Mouse (Mus musculus) midbrain, embryonic 11.5 days (tissue): ENCODE results near the gene Il20rb. TPM values are rescaled to one million over a fixed set of nuclear protein-coding genes. Genes with fewer than 3 reads are reported as not detected.

Source experiments
- ATAC-seq: fragments of 200-750 bp; cut with Nextera tagmentation; 2 replicates; pipeline ENCODE4 v1.8.0; 2017; ENCODE audit warnings: moderate TSS enrichment, moderate library complexity; ENCODE audit not compliant: low FRiP score
- DNase-seq: peaks from one replicate; pipeline ENCODE4 v3.0.0; 2015; ENCODE audit warnings: low spot score; ENCODE audit errors: missing footprints
- H3K27ac ChIP-seq: fragments of 300-500 bp; sonication (generic); 2 replicates; pipeline ENCODE4 v1.5.1; 2014; ENCODE audit warnings: low read depth, low read length
- H3K27me3 ChIP-seq: fragments of 300-500 bp; sonication (generic); 2 replicates; pipeline ENCODE4 v1.6.1; 2014; ENCODE audit warnings: mild to moderate bottlenecking, low read length, moderate library complexity, mixed read lengths; ENCODE audit not compliant: control insufficient read depth, insufficient read depth
- H3K36me3 ChIP-seq: fragments of 300-500 bp; sonication (generic); 2 replicates; pipeline ENCODE4 v1.6.1; 2014; ENCODE audit warnings: mild to moderate bottlenecking, low read length, moderate library complexity, mixed read lengths; ENCODE audit not compliant: control insufficient read depth, insufficient read depth
- H3K4me1 ChIP-seq: fragments of 300-500 bp; sonication (generic); 2 replicates; pipeline ENCODE4 v1.6.1; 2014; ENCODE audit warnings: low read length; ENCODE audit not compliant: control insufficient read depth, insufficient read depth
- H3K4me2 ChIP-seq: fragments of 300-500 bp; sonication (generic); 2 replicates; pipeline ENCODE4 v1.6.1; 2014; ENCODE audit warnings: mild to moderate bottlenecking, moderate library complexity
- H3K4me3 ChIP-seq: fragments of 300-500 bp; sonication (generic); 2 replicates; pipeline ENCODE4 v1.5.1; 2014; ENCODE audit warnings: low read depth, low read length
- H3K9ac ChIP-seq: fragments of 300-500 bp; sonication (generic); 2 replicates; pipeline ENCODE4 v1.6.1; 2014; ENCODE audit warnings: low read length
- H3K9me3 ChIP-seq: fragments of 300-500 bp; sonication (generic); 2 replicates; pipeline ENCODE4 v1.6.1; 2016; ENCODE audit warnings: low read length; ENCODE audit not compliant: control insufficient read depth
- WGBS: fragments of 180-500 bp; shearing (Covaris S2); extraction: QIAGEN DNeasy Blood & Tissue Kit; methylation state at CpG from one replicate; pipeline ENCODE4 v1.1.7; 2014; 5-methylcytosine and 5-hydroxymethylcytosine counted together
- polyA plus RNA-seq: library from polyadenylated mRNA; unstranded; fragments of >200 nt; fragmentation: Nextera tagmentation; extraction: Ambion mirVana; gene quantifications from 2 replicates; pipeline ENCODE4 v1.2.1, GENCODE M21; 2014

Il20rb gene
- polyA plus RNA-seq, 1 experiment from 2014 or later = 1.2 TPM

DNA sequence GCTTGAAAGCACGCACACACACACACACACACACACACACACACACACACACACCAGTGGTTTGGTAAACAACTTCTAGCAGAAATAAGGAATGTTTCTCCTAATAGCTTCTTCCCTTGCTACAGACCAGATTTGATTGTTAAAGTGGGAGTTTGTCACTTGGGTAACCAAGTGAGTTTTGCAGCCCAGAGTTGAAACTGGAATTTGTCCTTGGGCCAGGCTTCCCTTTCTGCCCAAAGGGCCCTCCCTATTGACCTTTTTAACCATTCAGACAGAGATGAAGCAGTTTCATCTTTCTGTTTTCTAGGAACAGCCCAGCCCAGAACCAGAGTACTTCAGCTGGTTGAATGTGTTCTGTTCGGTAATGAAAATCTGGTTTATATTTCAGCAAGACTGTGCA lies 55.7 kb downstream of the Il20rb start:
- ATAC-seq = no peak
- H3K27me3 ChIP-seq = no peaks in the 10 kb centered on the region
- no peak overlapping the region for H3K27ac ChIP-seq
- no peaks in the 10 kb centered on the region for H3K4me1 ChIP-seq
- H3K4me3 ChIP-seq = no peak overlapping the region
- no peak overlapping the region for H3K9ac ChIP-seq
- peak; percentile 14 for DNase-seq
- H3K9me3 ChIP-seq = no peaks in the 10 kb centered on the region
- WGBS = 88% methylated on average over 2 of the region's 2 CpGs
- H3K36me3 ChIP-seq = no peaks in the 10 kb centered on the region
- no peak overlapping the region for H3K4me2 ChIP-seq

DNA sequence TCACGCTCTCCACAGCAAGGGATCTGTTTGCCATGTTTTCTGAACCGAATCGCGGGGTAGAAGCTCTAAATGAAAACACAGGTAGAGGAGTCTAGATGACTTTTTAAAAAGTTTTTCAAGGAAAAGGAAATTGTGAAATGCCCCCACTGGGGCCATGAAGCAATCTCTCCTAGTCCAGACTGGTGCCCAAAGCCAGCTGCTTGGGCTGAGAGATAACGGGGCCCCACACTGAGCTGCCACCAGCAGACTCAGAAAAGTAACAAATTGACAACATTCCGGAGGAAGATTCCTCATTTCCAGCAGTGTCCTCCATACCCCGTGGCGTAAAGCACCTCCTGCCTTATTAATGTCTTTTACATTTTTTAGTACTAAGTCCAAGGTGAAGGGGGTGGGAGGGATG lies 66.9 kb downstream of the Il20rb start:
- H3K4me2 ChIP-seq = no peak overlapping the region
- H3K4me1 ChIP-seq = peaks cover 6% of the 10 kb centered on the region
- H3K27me3 ChIP-seq = no peaks in the 10 kb centered on the region
- no peak overlapping the region for H3K9ac ChIP-seq
- ATAC-seq (no peak), DNase-seq (no peak)
- H3K4me3 ChIP-seq = no peak overlapping the region
- no peaks in the 10 kb centered on the region for H3K9me3 ChIP-seq
- 73% methylated on average over 8 of the region's 8 CpGs for WGBS
- H3K27ac ChIP-seq = no peak overlapping the region
- no peaks in the 10 kb centered on the region for H3K36me3 ChIP-seq

DNA sequence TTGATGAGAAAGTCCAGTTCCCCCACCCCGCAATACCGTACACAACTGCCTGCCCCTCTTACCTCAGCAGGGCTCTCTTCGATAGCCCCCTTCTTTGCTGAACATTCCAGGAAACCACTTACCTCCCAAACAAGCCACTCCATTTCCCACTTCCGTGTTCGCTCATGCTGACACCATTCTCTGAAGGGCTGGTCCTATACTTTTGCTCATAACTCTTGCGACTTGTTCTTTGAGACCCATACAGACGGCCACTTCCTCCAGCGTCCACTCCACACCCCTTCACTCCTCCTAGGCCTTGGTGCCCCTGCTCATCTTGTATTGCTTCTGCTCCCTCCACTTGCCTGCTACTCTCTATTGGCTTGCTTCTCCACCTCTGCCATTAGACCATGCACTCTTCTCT lies 67.5 kb downstream of the Il20rb start:
- ATAC-seq (no peak), DNase-seq (no peak)
- no peak overlapping the region for H3K4me3 ChIP-seq
- no peaks in the 10 kb centered on the region for H3K36me3 ChIP-seq
- no peak overlapping the region for H3K4me2 ChIP-seq
- 85% methylated on average over 8 of the region's 8 CpGs for whole genome bisulfite sequencing
- H3K27me3 ChIP-seq = no peaks in the 10 kb centered on the region
- no peak overlapping the region for H3K27ac ChIP-seq
- no peak overlapping the region for H3K9ac ChIP-seq
- peaks cover 6% of the 10 kb centered on the region for H3K4me1 ChIP-seq
- no peaks in the 10 kb centered on the region for H3K9me3 ChIP-seq

DNA sequence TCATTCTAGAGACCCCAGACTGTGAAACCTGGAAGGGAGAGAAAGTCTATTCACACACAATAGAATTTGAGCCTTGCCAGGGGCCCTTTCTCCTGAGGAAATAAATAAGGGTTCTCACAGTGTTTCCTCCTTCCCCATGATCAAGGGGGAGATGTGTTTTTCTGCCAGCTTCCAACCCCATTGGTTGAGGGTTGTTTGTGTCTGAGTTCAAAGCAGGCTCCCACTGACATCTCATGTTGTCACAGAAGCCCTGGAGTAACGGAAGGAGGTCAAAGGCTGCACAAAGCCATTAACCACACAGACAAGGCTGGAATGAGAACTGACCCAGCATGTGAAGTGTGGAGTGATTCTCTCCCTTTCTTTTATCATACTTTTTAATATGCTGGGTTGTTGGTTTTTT lies 69.8 kb downstream of the Il20rb start:
- no peak overlapping the region for H3K9ac ChIP-seq
- peaks cover 6% of the 10 kb centered on the region for H3K4me1 ChIP-seq
- no peaks in the 10 kb centered on the region for H3K9me3 ChIP-seq
- H3K36me3 ChIP-seq = no peaks in the 10 kb centered on the region
- ATAC-seq (no peak), DNase-seq (no peak)
- H3K4me3 ChIP-seq = no peak overlapping the region
- WGBS = 7% methylated on average over 1 of the region's 1 CpGs
- H3K27ac ChIP-seq = no peak overlapping the region
- no peak overlapping the region for H3K4me2 ChIP-seq
- H3K27me3 ChIP-seq = no peaks in the 10 kb centered on the region

DNA sequence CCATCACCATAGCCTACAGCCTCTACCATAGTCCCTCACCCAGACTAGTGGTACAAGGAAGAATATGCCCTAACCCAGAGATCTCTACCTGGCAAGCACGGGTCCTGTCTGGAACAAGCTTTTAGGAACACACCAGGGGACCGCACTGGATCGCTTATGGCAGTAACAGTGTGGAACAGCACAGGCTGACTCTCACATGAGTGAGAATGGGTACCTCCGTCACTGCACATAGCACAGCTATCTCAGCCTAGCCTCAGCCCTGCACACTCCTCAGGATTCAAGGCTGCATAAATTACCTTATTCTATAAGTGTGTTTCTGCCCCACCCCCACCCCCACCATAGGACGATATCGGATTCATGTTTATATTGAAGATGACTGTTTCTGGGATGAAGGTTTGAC lies 70.3 kb downstream of the Il20rb start:
- DNase-seq (no peak), ATAC-seq (0 out of 2 replicates have a peak, but pooled peaks have one; percentile 46)
- Histone ChIP-seq H3K9me3 (no peaks in the 10 kb centered on the region), H3K27me3 (no peaks in the 10 kb centered on the region), H3K36me3 (no peaks in the 10 kb centered on the region), H3K27ac (no peak overlapping the region), H3K4me3 (no peak overlapping the region), H3K4me1 (peaks cover 6% of the 10 kb centered on the region), H3K4me2 (no peak overlapping the region), H3K9ac (no peak overlapping the region)
- 76% methylated on average over 6 of the region's 6 CpGs for WGBS

DNA sequence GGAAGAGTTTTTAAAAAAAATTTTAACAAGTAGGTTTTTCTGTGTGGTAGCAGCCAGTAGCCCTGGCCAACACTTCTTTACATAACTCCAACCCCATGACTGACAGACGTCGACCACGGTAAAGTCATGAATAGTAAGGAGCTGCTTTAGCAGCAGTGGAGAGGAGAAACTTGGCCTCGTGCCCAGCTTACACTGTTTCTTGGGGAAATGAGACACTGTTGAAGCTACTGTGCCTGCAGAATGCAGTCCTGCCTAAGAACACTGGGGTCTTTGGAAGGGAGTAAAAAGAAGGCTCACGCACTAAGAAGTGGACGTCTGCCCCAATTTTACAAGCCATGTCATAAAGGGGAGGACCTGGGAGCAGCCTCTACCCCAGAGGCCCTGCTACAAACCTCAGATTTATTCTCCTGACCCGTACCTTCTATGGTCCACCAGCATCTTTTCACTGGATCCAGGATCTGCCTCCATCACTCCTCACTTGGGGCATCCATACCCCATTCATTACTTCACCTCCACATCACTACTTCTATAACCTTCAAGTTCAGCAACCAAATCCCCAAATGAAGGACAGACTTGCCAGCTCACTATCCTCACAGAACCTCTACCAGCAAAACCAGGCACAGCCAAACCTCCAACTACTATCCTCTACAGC lies 71.1 kb downstream of the Il20rb start:
- DNase-seq (no peak), ATAC-seq (peak; percentile 55; the same call in 1 of the 2 replicates)
- Histone ChIP-seq H3K36me3 (no peaks in the 10 kb centered on the region), H3K4me3 (no peak overlapping the region), H3K27me3 (no peaks in the 10 kb centered on the region), H3K9ac (no peak overlapping the region), H3K27ac (no peak overlapping the region), H3K9me3 (no peaks in the 10 kb centered on the region), H3K4me2 (no peak overlapping the region), H3K4me1 (peaks cover 6% of the 10 kb centered on the region)
- 63% methylated on average over 7 of the region's 7 CpGs for WGBS

Other genes starting within 250 kb of the Il20rb start
- gene Nck1, start 59.3 kb upstream of the Il20rb start, polyA plus RNA-seq = 77.8 and 79.9 TPM in 2 replicates
- 8.5 and 9.1 TPM in 2 replicates for gene Slc35g2, start 84.3 kb upstream of the Il20rb start, polyA plus RNA-seq
- gene Stag1, start 111.0 kb upstream of the Il20rb start, polyA plus RNA-seq = 57.1 and 64.3 TPM in 2 replicates